Mouse (Mus musculus): Measurements from ENCODE around the gene Card19.

Gene Card19

GRCm38 (mm10) chr13:49215504-49216219 is at the start of gene Card19:
Gene Card19 (minus strand): TSS chr13:49216037.
- DNase-seq (ENCODE audit: low read depth, low spot score) = peak; percentile 95

- no peak for DNase-seq (ENCODE audit: low read depth, low spot score)
Observed at GRCm38 (mm10) chr13:49260036-49260722, 44.3 kb upstream of the Card19 start.

- no peak for DNase-seq (ENCODE audit: low read depth, low spot score)
Observed at GRCm38 (mm10) chr13:49257819-49258313, 42.0 kb upstream of the Card19 start.

GRCm38 (mm10) chr13:49252746-49253145 is 36.9 kb upstream of the Card19 start:
- DNase-seq (ENCODE audit: low read depth, low spot score) = no peak

- no peak for DNase-seq (ENCODE audit: low read depth, low spot score)
Observed at GRCm38 (mm10) chr13:49252113-49252512, 36.3 kb upstream of the Card19 start.

GRCm38 (mm10) chr13:49250716-49251517 is 35.1 kb upstream of the Card19 start:
- no peak for DNase-seq (ENCODE audit: low read depth, low spot score)

- DNase-seq (ENCODE audit: low read depth, low spot score) = no peak
Observed at GRCm38 (mm10) chr13:49249634-49250033, 33.8 kb upstream of the Card19 start.

GRCm38 (mm10) chr13:49248923-49249322 is 33.1 kb upstream of the Card19 start:
- DNase-seq (ENCODE audit: low read depth, low spot score) = no peak

- no peak for DNase-seq (ENCODE audit: low read depth, low spot score)
Observed at GRCm38 (mm10) chr13:49248467-49248862, 32.6 kb upstream of the Card19 start, which contains the start of gene Susd3. Gene Susd3 (minus strand): TSS chr13:49248706.

GRCm38 (mm10) chr13:49247740-49248466 is 32.1 kb upstream of the Card19 start:
- peak; percentile 51 for DNase-seq (ENCODE audit: low read depth, low spot score)

- no peak for DNase-seq (ENCODE audit: low read depth, low spot score)
Observed at GRCm38 (mm10) chr13:49247232-49247739, 31.4 kb upstream of the Card19 start.

- no peak for DNase-seq (ENCODE audit: low read depth, low spot score)
Observed at GRCm38 (mm10) chr13:49246626-49247025, 30.8 kb upstream of the Card19 start.

- no peak for DNase-seq (ENCODE audit: low read depth, low spot score)
Observed at GRCm38 (mm10) chr13:49246011-49246410, 30.2 kb upstream of the Card19 start.

GRCm38 (mm10) chr13:49245251-49245650 is 29.4 kb upstream of the Card19 start:
- DNase-seq (ENCODE audit: low read depth, low spot score) = no peak

GRCm38 (mm10) chr13:49243492-49243891 is 27.7 kb upstream of the Card19 start:
- DNase-seq (ENCODE audit: low read depth, low spot score) = no peak

- DNase-seq (ENCODE audit: low read depth, low spot score) = no peak
Observed at GRCm38 (mm10) chr13:49242321-49243065, 26.7 kb upstream of the Card19 start.

GRCm38 (mm10) chr13:49238737-49239136 is 22.9 kb upstream of the Card19 start:
- no peak for DNase-seq (ENCODE audit: low read depth, low spot score)

GRCm38 (mm10) chr13:49237617-49238016 is 21.8 kb upstream of the Card19 start:
- DNase-seq (ENCODE audit: low read depth, low spot score) = no peak

- DNase-seq (ENCODE audit: low read depth, low spot score) = no peak
Observed at GRCm38 (mm10) chr13:49234711-49235110, 18.9 kb upstream of the Card19 start.

GRCm38 (mm10) chr13:49233792-49234572 is 18.1 kb upstream of the Card19 start:
- DNase-seq (ENCODE audit: low read depth, low spot score) = no peak

All from mesoderm, embryonic 11.5 days (tissue).